Mouse (Mus musculus): ENCODE data around the gene Setd1a.
"Not testable (repeated sequence)": the region's sequence is repeated elsewhere in the genome, so short reads cannot be mapped to it uniquely, and the experiment has no call there.

Gene Setd1a

DNA sequence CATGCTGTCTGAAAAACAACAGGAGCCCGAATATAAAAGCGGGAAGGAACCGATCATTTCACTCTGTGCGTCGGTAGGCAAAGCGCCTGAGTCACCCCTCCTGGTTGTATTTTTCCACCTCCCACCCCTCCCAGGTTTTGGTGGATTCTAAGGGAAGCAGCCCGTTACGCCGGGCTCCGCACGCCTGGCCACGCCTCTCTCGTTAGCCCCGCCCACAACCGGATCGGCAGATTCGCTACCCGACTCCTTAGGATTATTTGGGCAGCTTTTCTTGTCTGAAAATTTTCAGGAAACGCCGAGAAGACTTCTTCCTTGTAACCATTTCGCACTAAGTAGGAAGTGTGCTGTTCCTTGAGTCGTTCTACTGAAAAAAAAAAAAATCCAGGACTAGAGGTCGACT lies at the start of gene Setd1a:
Gene Setd1a, plus strand, starts transcription at position 245 of the 400 bp plus-strand sequence.
- DNase-seq = peak; percentile 87 to 96

GRCm38 (mm10) chr7:127727898-127728297 lies 48.6 kb upstream of the Setd1a start:
- no peak for DNase-seq

DNA sequence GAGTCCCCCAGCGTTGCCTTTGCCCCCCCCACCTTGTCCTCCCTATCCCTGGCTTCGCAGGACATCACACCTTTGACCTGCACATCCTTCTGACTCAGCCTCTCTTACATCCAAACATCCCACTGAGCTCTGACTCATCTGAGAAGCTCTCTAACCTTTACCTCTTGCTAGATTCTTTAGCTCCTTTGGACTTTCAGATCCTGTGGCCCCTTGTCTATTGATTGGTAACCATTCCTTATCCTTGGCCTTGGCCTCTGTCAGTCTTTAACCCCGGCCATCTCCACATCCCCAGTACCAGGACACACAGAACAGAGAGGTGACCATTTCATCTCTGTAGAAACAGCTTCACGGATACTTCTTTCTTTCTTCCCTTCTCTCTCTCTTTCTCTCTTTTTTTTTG lies 46.3 kb upstream of the Setd1a start:
- no peak for DNase-seq

GRCm38 (mm10) chr7:127732066-127732465 lies 44.4 kb upstream of the Setd1a start, which contains the start of gene Ctf2:
Gene Ctf2, minus strand, starts transcription at chr7:127732166.
- not testable (repeated sequence) for DNase-seq

DNA sequence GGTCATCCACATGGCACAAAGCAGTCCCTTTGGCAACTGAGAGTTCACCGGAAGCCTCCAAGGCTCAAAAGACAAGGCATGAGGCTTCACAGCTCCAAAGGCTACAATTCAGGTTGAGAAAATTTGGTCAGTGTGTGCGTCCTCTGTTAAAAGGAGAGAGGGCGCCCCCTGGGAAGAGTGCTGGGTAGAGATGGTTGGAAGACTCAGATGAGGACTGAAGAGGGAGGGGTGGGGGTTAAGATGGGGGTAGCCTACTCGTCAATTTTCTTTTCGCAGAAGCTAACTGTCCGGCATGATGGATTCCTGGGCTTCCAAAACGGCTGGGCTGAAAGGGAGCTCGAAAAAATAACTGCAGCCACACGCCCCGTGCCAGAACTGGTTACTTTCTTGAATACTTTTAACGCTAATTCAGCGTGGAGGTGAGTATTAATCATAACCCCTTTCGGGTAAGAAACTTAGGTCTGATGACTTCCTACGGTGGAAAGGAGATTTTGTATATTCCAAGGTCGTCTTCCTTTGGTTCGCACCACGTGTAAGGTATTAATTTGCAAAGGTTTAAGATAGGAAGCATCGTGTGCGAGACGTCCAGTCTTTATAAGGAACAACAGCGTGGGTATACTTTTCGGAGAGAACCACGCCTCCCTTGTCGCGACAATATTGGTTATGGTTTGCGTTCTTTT lies 32.0 kb upstream of the Setd1a start, which contains the start of gene Fbxl19:
Gene Fbxl19, plus strand, starts transcription at position 178 of the 680 bp plus-strand sequence.
- DNase-seq = peak; percentile 84 to 92

DNA sequence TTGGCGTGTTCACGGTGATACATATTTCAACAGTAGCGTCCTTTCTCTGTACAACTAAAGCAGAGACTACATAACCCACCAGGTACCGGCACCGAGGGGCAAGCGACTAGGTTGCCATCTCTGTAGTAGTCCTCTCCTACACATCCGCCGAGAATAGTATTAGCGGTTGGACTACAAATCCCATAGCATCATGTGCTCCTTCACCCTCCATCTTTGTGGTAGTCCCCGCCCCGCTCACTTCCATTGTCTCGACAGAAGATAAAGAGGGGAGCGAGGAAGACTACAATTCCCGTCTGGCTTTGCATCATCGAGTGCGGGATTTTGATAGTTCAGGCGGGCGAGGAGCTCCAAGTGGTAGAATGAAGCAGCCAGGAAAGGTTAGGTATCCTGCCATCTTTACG lies 31.2 kb upstream of the Setd1a start:
- peak; percentile 94 to 97 for DNase-seq

DNA sequence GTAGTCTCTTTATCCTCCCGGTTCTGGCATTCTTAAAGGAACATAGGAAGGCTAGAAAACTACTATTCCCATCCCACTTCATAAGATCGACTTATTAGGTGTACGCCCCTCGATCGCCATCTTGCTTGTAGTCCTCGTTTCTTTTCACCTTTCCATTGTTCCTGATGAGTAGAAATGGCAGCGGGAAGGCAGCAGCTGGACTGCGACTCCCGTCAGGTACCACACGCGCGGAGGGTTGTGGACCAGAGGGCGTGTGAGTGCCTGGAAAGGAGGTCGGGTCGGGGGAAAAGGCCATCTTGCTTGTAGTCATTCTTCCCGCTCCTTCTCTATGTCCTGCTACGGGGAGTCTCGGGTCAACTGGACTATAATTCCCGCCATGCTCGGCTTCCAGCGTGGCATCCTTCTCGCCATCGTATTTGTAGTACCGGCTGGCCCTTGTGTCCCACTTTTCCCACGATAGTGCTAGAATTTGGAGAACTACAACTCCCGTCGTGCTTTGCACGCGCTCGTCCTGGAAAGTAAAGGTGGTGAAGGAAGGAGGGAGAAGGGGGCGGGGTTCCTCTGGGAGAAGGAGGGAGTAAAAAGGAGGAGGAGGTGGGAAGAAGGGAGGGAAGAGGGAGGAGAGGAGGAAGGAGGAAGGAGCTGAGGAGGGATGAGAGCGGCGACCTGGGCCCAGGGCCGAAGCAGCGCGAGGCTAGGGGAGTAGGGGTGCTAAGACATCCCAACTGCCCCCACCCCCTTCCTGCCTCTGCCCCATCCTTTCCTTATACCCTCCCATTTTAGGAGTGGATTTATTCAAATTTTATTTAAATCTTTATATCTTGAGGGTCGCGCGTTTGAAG lies 30.6 kb upstream of the Setd1a start:
- peak; percentile 97 to 99 for DNase-seq

- DNase-seq = peak in 1 of 2 experiments; percentile 30
Observed at GRCm38 (mm10) chr7:127746494-127747491, 29.7 kb upstream of the Setd1a start.

DNA sequence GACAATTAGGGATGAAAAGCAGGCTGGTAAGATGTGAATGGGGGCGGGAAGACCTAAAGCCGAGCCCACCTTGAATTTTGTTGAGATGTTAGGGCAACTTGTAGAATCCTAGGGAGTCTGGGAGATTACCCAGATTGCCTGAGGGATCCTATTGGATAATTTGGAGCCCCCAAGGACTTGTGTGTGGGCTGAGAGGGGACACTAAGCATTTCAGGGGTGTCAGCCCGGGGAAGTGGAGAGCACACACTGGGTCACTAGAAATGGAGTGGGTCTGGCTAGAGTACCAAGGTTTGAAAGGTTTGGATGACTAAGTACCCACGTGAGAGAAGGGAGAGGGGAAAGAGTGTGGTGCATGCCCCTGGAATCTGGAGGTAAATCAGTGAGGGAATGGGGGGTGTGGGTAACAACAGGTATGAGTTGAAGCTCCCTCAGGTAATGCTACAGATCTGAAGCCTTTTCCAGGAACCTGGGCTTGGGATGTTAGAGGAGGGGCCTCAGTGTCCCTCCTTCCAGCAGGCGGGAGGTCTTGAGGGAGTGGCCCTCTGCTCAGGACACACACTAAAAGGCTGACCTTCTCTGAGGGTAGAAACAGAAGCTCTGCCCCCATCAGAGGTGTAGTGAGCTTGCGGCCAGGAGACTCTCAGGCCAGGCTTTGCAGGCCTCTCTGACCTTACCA lies 28.8 kb upstream of the Setd1a start:
- DNase-seq = no peak

- no peak for DNase-seq
Observed at GRCm38 (mm10) chr7:127748235-127748560, 28.3 kb upstream of the Setd1a start.

GRCm38 (mm10) chr7:127750131-127751127 lies 26.0 kb upstream of the Setd1a start:
- peak in 1 of 2 experiments; percentile 39 for DNase-seq

GRCm38 (mm10) chr7:127751619-127752018 lies 24.9 kb upstream of the Setd1a start:
- DNase-seq = no peak

- no peak for DNase-seq
Observed at GRCm38 (mm10) chr7:127752069-127752468, 24.4 kb upstream of the Setd1a start.

- DNase-seq = no peak
Observed at GRCm38 (mm10) chr7:127753158-127753557, 23.3 kb upstream of the Setd1a start.

GRCm38 (mm10) chr7:127753741-127754140 lies 22.7 kb upstream of the Setd1a start:
- DNase-seq = no peak

DNA sequence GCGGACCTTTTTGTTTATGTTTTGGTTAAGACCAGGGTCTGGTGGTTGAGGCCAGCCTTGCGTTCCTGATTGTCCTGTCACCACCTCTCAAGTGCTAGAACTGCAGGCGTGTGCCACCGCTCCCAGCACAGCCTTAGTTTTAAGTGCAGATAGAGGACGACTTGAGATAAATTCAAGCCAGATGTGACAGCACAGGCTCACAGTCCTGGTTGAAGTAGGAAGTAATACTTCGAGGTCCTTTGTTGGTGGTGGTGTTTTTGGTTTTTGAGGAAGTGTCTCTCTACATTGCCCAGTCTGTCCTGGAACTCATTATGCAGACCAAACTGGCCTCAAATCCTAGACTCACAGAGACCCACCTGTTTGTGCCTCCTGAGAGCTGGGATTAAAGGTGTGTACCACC lies 16.8 kb upstream of the Setd1a start:
- DNase-seq = no peak

- DNase-seq = no peak
Observed at GRCm38 (mm10) chr7:127760478-127760877, 16.0 kb upstream of the Setd1a start.

- peak; percentile 65 to 85 for DNase-seq
Observed at GRCm38 (mm10) chr7:127761026-127761425, 15.4 kb upstream of the Setd1a start.

DNA sequence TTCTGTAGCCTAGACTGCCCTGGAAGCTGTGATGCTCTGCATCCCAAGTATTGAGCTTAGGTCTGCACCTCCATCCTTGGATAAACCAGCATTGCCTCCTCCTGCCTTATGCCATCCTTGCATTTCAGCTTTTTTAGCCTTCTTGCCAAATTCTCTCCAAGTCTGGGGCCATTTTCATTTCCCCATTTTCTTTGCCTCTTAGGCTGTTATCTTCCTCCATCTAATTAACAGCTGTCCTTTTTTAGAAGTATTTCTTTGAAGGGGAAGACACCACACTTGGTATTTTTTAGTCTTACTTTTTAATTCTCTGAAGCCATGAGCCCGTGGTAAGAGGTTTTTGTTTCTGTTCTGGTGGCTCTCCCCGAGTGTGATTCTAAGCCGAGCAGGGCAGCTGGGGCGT lies 12.8 kb upstream of the Setd1a start:
- no peak for DNase-seq

DNA sequence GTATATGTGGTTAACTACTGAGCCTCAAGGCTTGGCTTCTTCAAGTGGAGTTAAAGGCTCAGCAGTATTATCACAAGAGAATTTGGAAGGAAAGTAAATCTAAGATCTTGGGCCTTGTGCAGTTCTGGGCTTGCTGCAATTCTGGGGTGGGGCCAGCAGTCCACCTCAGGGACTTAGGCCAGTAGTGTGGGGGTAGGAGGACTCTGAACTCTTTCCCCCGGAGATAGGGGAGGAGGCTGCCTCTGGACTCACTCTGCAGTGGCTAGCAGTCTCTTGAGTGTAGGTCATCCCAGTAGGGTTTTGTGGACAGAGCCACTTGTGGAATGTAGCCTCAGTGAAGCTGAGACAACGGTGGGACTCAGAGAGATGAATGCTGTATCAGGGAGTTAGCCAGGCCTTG lies 10.7 kb upstream of the Setd1a start:
- peak; percentile 58 for DNase-seq
